Mouse (Mus musculus): ENCODE data around the gene Sult6b2. TPM values are rescaled to one million over a fixed set of nuclear protein-coding genes. Genes with fewer than 3 reads are reported as not detected.

Gene Sult6b2
- total RNA-seq, 2 experiments from 2014 or later: 0.15 TPM; not detected in 1

DNA sequence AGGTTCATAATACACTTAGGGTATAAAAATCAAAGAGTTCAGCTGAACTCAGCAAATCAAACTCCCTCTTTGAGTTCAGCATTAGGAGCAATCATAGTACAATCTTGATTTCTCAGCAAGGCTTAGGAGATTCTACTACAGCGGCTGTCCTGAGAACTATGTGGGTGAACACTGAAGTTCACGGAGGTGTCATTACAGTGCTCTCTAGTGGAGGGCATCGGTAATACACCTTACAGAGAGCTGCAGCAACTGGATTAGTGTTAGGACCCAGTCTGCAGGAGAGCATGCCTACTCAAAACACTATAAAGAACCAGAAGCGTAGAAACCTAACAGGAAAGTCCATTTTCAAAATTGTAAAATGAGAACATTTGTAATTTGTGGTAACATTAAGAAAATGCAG lies 19.0 kb downstream of the Sult6b2 start:
- DNase-seq (ENCODE audit: low spot score in 2 of 2): peak in 1 of 2 experiments; percentile 68
- intact Hi-C loops (cut with DNase I): no loop called here

- DNase-seq (ENCODE audit: low spot score in 2 of 2): no peak
- intact Hi-C loops (cut with DNase I): loop anchor here (2.0 kb wide), 1 partner anchor 184 kb away; the partner anchor contains the start of gene St8sia1
These were observed 23.0 kb downstream of the Sult6b2 start for GRCm38 (mm10) chr6:142781286-142781685.

DNA sequence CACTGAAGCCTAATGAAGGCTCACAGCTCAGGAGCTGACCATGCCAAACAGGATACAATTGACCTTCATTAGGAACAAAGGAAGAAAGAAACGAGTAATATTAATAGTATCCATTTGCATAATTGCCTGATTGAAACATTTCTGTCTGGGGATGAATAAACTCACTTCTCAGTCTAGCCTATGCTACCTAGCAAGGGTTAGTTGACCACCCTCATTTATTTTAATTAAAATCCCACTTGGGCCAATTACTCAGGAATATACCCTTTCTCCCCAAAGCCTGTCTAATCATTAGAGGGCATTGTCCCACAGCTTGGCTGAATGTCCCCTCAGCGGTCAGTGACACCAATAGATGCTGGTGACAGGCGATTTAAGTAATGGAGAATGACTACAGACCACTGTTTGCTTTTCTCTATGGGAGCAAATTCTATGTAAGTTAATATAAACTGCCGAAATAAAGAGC lies 23.7 kb downstream of the Sult6b2 start:
- intact Hi-C loops (cut with DNase I): loop anchor here (2.0 kb wide), 1 partner anchor 184 kb away; the partner anchor contains the start of gene St8sia1
- DNase-seq (ENCODE audit: low spot score in 2 of 2): no peak

GRCm38 (mm10) chr6:142779812-142780573 lies 24.3 kb downstream of the Sult6b2 start:
- intact Hi-C loops (cut with DNase I): loop anchor here (2.0 kb wide), 2 partner anchors 35 to 185 kb away; partner anchors contain the start of gene St8sia1
- DNase-seq (ENCODE audit: low spot score in 2 of 2): no peak

DNA sequence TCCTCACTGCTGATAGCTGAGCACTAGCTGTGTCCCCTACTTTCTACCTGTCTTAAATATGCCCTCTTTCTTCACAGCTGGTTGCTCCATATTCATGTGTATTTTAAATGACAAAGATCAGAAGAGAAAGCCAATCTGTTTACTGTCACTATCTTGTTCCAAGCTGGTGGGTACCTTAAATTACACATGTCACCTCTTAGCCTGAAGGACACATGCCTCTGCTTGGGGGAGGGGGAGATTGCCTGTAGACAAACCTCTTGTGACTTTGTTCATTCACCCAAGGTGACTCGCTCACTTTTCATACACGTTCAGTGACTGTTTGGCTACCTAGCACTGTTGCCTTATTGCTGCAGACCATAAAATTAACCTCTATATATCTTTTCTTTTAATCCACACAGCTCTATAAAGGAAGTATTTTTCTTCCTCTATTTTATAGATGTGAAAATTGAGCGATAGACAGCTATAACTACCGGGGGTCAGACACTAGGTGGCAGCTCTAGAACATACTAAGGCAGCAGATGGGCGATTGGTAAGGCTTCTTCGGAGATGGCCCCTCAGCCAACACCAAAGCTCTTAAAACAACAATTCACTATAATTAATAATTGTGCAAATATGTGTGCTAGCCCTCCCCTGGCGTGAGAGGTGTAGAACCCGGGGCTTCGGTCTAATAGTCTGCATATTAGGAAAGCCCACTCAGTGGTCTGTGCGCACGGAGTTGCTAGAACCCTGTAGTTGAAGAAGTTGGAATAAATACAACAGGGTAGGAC lies 25.1 kb downstream of the Sult6b2 start:
- intact Hi-C loops (cut with DNase I): loop anchor here (2.0 kb wide), 1 partner anchor 36 kb away; no protein-coding TSS in a partner anchor
- DNase-seq (ENCODE audit: low spot score in 2 of 2): peak; percentile 68

GRCm38 (mm10) chr6:142776935-142777334 lies 27.4 kb downstream of the Sult6b2 start:
- DNase-seq (ENCODE audit: low spot score in 2 of 2): no peak
- intact Hi-C loops (cut with DNase I): no loop called here

DNA sequence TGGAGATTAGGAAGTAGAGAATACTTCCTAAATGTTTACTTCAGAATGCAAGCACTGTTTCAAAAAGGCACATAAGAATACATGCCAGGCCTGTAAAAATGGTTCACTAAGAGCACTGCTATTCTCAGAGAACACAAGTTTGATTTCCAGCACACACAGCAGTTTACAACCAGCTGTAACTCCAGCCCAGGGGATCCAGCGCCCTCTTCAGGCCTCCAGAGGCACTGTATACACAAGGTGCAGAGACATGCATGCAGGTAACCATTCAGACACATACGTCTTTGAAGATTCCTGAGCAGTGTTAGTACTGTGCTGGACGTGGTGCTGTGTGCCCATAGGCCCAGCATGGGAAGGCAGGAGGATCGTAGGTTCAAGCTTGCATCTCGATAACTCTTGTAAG lies 30.7 kb downstream of the Sult6b2 start:
- intact Hi-C loops (cut with DNase I): no loop called here
- no peak for DNase-seq (ENCODE audit: low spot score in 2 of 2)

DNA sequence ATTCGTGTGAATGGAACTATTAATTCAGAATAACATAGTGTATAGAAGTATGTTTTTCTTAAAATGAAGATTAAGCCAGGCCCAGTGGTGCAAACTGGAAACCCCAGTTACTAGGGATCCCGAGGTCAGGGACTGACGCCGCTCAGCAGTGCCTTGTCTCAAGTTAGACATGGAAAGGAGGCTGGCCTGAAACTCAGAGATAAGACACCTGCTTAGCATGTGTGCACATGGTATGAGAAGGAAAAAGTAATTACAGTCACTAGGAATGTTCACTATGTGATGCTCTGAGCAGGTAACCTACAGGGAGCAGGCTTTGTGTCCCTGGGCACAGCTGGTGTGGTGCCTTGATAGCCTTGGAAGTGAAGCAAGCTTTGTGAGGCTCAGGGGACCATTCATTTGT lies 32.7 kb downstream of the Sult6b2 start:
- intact Hi-C loops (cut with DNase I): no loop called here
- no peak for DNase-seq (ENCODE audit: low spot score in 2 of 2)

DNA sequence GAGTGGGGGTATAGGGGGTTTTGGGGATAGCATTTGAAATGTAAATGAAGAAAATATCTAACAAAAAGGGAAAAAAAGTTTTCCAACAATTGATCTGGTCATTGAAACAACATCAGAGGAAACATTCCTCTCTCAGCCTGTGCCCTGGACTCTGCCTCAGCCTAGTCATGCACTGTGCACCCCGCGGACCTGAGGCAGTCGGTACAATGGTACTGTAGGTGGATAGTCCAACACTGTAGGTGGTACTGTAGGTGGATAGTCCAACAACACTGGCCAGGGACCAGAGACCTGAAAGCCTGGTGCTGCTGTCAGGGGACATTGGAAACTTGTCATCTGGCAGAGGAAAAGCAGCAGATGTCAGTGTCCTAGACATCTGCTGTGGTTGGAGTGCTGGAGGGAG lies 34.4 kb downstream of the Sult6b2 start:
- DNase-seq (ENCODE audit: low spot score in 2 of 2): no peak
- intact Hi-C loops (cut with DNase I): no loop called here

DNA sequence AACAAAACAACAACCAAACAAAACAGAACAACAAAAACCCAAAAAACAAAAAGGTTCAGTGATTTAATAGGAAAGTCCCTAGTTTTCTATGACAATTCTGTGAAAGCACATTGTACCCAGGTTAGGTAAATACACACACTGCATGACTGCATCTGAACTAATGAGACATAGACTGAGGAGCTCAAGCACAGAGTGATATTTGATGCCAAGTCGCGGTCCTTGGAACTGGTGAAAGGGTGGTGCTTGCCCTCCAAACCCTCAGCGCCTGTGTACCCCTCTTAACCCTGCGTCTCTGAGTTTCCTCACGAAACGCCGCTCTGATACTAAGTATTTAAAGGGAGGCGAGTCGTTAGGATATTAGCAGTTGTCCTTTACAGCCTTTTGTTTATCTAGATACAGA lies 37.0 kb downstream of the Sult6b2 start:
- intact Hi-C loops (cut with DNase I): no loop called here
- no peak for DNase-seq (ENCODE audit: low spot score in 2 of 2)

DNA sequence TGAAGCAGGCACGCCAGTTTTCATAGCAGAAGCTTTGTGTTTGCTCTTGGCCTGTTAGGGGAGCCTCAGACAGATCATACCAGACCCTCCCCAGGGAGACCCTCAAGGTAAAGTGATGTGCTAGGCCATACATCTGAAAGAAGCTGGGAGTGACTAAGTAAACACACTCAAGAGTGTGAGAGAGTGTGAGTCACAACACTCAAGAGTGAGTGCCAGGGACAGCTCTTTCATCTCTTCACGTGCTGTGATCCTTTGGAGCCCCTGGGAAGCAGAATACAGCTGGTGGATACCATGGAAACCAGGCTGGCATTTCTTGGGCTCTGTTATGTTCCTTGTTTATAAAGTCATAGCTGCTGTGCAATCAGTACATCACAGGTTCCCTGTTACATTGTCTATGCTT lies 39.4 kb downstream of the Sult6b2 start:
- intact Hi-C loops (cut with DNase I): no loop called here
- DNase-seq (ENCODE audit: low spot score in 2 of 2): peak in 1 of 2 experiments; percentile 54

DNA sequence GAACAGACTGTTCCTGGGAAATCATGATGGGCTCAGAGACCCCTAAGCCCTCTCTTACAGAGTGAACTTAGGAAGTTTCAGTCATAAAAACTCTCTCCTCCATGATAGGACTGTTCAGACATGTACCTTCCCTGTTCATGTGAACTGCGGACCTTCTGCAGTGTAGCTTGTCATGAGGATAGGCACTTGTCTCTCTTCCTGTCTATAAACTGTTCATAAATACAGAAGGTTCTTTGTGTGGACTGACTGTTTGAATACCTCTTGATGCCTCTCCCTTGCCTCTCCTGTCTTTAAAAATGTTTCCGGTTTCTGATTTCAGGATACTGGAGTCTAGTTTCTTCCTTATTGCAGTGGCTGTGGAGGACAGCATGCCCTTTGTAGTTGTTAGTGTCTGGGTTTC lies 44.7 kb downstream of the Sult6b2 start:
- DNase-seq (ENCODE audit: low spot score in 2 of 2): no peak

DNA sequence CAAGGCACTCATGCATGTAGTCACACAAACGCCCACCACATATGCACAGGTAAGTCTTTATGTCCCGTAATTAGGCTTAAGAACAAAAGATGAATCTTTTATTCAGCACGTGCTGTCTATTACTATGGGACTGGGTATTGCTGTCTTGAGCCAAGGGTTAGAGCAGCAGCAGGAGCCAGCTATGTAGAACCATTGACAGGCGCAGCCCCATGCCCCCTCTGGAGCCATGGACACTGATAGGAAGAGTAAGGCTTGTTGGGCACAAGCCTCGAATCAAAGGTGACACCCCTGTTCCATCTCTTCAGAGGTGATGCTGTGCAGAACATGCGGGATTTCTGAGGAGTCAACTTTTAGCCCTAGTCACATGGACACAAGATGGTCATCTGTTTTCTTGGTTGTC lies 45.7 kb downstream of the Sult6b2 start:
- intact Hi-C loops (cut with DNase I): loop anchor here (10.0 kb wide), 1 partner anchor 374 kb away; the partner anchor contains the start of genes Golt1b and Recql
- no peak for DNase-seq (ENCODE audit: low spot score in 2 of 2)

More for the DNA sequence above, 44.7 kb downstream of the Sult6b2 start:
- intact Hi-C loops (cut with DNase I): loop anchor here (10.0 kb wide), 1 partner anchor 375 kb away; the partner anchor contains the start of genes Golt1b and Recql

DNA sequence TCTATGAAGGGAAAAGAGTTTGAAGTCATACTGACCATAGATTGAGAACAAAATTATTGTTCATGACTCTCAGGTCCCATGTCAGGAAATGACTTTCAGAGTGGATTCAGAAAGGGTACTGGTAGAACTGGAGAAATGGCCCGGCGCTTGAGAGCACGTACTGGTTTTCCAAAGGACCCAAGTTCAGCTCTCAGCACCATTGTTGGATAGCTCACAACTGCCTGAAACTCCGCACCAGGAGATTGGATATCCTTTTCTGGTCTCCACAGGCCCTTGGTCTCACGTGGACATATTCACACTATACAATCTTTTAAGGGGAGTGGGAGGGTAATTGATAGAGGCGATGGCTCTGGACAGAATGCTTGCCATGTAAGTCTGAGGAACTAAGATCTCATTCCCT lies 46.3 kb downstream of the Sult6b2 start:
- no peak for DNase-seq (ENCODE audit: low spot score in 2 of 2)
- intact Hi-C loops (cut with DNase I): loop anchor here (10.0 kb wide), 1 partner anchor 373 kb away; the partner anchor contains the start of genes Golt1b and Recql

DNA sequence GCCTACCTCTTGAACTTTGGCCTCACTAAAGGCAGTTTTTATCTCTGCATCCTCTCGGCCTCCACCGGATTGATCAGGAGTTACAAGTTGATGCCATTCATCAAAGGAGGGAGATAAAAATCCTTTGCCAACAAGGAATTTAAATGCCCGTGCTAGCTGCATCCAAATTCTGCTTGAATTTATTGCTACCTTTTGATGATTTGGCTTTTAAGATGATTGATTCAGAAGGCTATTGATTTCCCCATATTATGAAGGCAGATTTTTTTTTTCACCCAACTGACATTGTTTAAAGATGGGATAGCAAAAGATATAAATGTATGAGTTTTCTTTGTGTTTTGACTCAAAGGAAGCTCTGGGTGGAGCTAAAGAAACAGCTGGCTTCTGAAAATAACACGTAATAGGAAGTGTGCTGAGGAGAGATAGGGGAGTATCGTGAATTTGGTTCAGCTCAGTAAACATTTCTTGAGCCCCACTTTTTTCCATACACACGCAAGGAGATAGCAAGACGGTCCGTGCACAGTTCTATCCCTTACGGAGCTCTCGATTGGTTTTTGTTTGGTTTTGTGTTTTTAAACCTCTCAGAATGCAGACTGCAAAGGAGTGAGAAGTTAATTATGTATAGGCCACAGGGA lies 46.9 kb downstream of the Sult6b2 start:
- intact Hi-C loops (cut with DNase I): loop anchor here (10.0 kb wide), 1 partner anchor 373 kb away; the partner anchor contains the start of genes Golt1b and Recql

GRCm38 (mm10) chr6:142756507-142757333 lies 47.6 kb downstream of the Sult6b2 start, which contains the start of gene Cmas:
TSS of gene Cmas (plus strand) at chr6:142756686.
- intact Hi-C loops (cut with DNase I): loop anchor here (10.0 kb wide), 1 partner anchor 372 kb away; the partner anchor contains the start of genes Golt1b and Recql
- DNase-seq (ENCODE audit: low spot score in 2 of 2): peak; percentile 91 to 92

More for the DNA sequence above, 46.9 kb downstream of the Sult6b2 start:
- DNase-seq (ENCODE audit: low spot score in 2 of 2): no peak

GRCm38 (mm10) chr6:142752331-142753246 lies 51.7 kb downstream of the Sult6b2 start:
- DNase-seq (ENCODE audit: low spot score in 2 of 2): no peak
- intact Hi-C loops (cut with DNase I): loop anchor here (10.0 kb wide), 1 partner anchor 368 kb away; the partner anchor contains the start of genes Golt1b and Recql
